Mouse (Mus musculus): Measurements from ENCODE around the gene Gm36079.
"Not testable (repeated sequence)": the region's sequence is repeated elsewhere in the genome, so short reads cannot be mapped to it uniquely, and the experiment has no call there.

The Gm36079 gene

GRCm38 (mm10) chr13:120015348-120016007, 11.3 kb downstream of the Gm36079 start:
- DNase-seq (ENCODE audit: low read depth, low spot score), result not testable (repeated sequence)

DNA sequence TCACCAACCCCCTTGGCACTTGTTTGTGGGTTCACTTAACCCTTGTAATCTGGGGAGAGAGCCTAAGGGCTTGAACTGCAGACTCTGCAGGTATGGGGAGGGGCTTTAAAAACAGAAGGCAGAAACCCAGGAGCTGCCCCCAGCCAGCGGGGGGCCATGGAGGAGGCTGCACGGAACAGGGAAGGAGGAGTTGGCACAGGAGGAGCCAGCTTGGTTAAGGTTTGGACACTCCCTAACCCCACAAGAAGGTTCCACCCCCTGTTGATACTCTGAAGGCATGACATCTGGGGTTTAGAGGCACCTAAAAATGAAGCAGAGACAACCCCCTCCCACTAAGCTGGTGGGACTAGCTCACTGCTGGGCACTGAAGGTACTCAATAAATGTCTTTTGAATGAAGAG, 12.8 kb downstream of the Gm36079 start:
- not testable (repeated sequence) for DNase-seq (ENCODE audit: low read depth, low spot score)

- DNase-seq (ENCODE audit: low read depth, low spot score), result not testable (repeated sequence)
These were observed 13.3 kb downstream of the Gm36079 start for GRCm38 (mm10) chr13:120013544-120013943.

GRCm38 (mm10) chr13:120010068-120010467, 16.7 kb downstream of the Gm36079 start:
- not testable (repeated sequence) for DNase-seq (ENCODE audit: low read depth, low spot score)

DNA sequence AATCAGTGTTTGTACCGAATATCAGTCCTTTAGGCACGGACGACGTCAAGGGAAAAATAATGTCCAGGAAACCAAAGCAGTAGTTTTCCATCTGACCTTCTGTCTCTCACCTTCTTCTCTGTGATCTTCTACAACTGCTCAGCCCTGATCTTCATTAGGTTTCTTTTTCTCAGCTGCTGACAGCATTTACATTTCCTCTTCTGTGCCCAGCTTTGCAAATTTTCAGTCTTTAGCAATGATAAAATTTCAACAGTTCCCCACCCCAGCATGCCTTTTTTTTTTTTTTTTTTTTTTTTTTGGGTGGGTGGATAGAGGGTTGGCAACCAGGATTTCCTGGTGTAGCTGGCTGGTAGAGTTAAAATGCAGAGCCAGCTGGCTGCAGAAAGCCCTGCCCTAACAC, 27.6 kb downstream of the Gm36079 start:
- not testable (repeated sequence) for DNase-seq (ENCODE audit: low read depth, low spot score)

- not testable (repeated sequence) for DNase-seq (ENCODE audit: low read depth, low spot score)
These were observed 28.2 kb downstream of the Gm36079 start for GRCm38 (mm10) chr13:119998442-119999086.

DNA sequence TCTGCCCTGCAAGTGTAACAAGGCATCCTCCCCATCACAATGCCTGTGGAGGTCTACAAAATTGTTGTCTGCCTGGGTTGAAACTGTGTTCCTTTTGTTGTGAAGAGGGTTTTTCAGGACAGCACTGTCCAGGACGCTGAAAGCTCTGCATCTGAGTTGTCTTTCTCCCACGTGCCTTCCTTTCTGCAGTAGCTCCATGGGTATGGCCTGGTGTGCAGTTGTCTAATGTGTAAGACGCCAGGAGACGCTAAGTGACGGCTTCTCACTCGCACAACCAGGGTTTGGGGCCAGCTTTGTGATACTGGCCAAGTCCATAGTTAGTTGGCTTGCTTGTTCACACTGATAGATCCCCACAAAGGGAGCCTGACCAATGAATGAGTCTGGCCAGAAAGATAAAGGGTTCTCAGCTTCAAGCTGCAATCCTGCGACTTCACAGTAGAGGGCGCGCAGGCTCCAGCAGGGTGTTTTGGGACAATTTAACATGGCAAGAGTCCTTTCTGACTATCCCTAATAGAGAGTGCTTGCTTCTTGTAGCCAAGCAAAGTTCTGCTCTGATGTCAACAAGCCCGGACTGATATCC, 34.8 kb downstream of the Gm36079 start:
- not testable (repeated sequence) for DNase-seq (ENCODE audit: low read depth, low spot score)

DNA sequence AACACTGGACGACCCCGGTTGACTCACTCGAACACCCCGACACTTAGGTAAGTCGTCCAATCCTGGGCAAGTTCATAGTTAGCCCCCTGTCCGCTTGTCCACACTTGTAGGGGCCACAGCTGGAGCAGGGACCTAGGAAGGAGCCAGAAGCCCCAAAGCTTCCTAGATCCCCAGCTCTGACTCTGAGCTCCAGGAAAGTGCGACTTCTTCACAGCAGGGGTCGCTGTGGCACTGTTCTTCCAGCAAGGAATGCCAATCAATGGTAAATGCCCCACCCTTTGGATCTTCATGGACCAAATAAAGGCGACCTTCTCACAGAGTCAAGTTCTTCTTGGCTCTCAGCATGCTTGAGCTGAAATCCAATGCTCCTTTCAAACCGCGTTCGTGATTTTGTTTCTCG, 35.5 kb downstream of the Gm36079 start:
- not testable (repeated sequence) for DNase-seq (ENCODE audit: low read depth, low spot score)
